ENCODE assay signal across 21 mouse cellular contexts in the genomic region with DNA sequence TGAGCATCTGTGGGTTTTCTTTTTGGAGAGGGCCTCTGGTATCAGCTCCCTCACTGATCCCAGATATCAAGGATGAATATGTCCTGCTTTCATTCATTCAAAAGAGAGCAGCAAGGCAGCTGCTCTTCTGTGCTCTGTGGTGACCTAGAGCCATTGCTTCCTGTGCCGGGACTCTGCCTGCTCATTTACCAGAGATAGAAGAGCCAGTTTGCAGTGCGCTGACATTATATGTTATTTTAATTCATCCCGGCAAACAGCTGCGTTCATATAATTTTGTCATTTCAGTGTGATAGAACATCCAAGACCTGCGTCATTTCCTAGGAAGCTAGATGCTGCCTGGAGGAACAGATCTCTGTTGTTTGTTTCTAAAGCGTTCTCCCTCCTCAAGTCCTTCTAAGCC.
"Had no signal": no experiment of that assay in that cellular context is flagged by ENCODE, and none has a peak within 500 bp of the region (broad histone marks: within the 10 kb centered on the region; RNA-seq: fewer than 3 reads in every experiment).

No protein-coding gene starts in this region.

- ATAC-seq: forebrain, embryonic 15.5 days; forebrain, postnatal 0 days; hindbrain, postnatal 0 days; liver, embryonic 12.5 days had no signal

- H3K4me3 ChIP-seq: forebrain, embryonic 15.5 days; heart, embryonic 13.5 days; heart, embryonic 15.5 days; hindbrain, embryonic 13.5 days; hindbrain, embryonic 15.5 days; limb, embryonic 13.5 days; limb, embryonic 15.5 days; liver, embryonic 12.5 days had no signal

- H3K4me2 ChIP-seq: forebrain, embryonic 15.5 days; heart, embryonic 11.5 days; heart, embryonic 13.5 days; heart, embryonic 15.5 days; hindbrain, embryonic 13.5 days; hindbrain, embryonic 15.5 days; limb, embryonic 13.5 days; limb, embryonic 15.5 days; liver, embryonic 12.5 days had no signal

- H3K27ac ChIP-seq: forebrain, embryonic 15.5 days; heart, embryonic 13.5 days; heart, embryonic 15.5 days; hindbrain, embryonic 13.5 days; hindbrain, embryonic 15.5 days; hindbrain, postnatal 0 days; limb, embryonic 13.5 days; limb, embryonic 15.5 days; liver, embryonic 12.5 days had no signal

- H3K4me1 ChIP-seq: forebrain, embryonic 15.5 days; heart, embryonic 13.5 days; heart, embryonic 15.5 days; hindbrain, embryonic 13.5 days; hindbrain, embryonic 15.5 days; limb, embryonic 13.5 days; limb, embryonic 15.5 days had no signal

- DNase-seq: forebrain, postnatal 0 days; gastrocnemius, postnatal 14 days; gastrocnemius, postnatal 36 days; heart, postnatal 14 days; heart, postnatal 36 days; kidney, adult 11 months; kidney, adult 8-10 months; kidney, postnatal 14 days; layer of hippocampus, adult 9-11 months; layer of hippocampus, postnatal 36 days; left cerebral cortex, postnatal 4 days had no signal

- H3K9me3 ChIP-seq: forebrain, embryonic 15.5 days; heart, embryonic 15.5 days; hindbrain, embryonic 15.5 days; limb, embryonic 15.5 days; liver, embryonic 12.5 days had no signal

- H3K9ac ChIP-seq: forebrain, embryonic 15.5 days; forebrain, postnatal 0 days; heart, embryonic 13.5 days; heart, embryonic 15.5 days; hindbrain, embryonic 13.5 days; hindbrain, embryonic 15.5 days; limb, embryonic 13.5 days; limb, embryonic 15.5 days; liver, embryonic 12.5 days had no signal

- H3K27me3 ChIP-seq: forebrain, embryonic 15.5 days; heart, embryonic 13.5 days; heart, embryonic 15.5 days; hindbrain, embryonic 13.5 days; hindbrain, embryonic 15.5 days; limb, embryonic 13.5 days; limb, embryonic 15.5 days; liver, embryonic 12.5 days had no signal

- H3K36me3 ChIP-seq: forebrain, embryonic 15.5 days; heart, embryonic 13.5 days; heart, embryonic 15.5 days; hindbrain, embryonic 13.5 days; hindbrain, embryonic 15.5 days; limb, embryonic 13.5 days; limb, embryonic 15.5 days; liver, embryonic 12.5 days had no signal
